Mouse (Mus musculus) neural tube, embryonic 15.5 days (tissue): ENCODE data around the gene Hsd17b7. TPM values are rescaled to one million over a fixed set of nuclear protein-coding genes. Genes with fewer than 3 reads are reported as not detected.

Source experiments
- ATAC-seq: fragments of 200-750 bp; cut with Nextera tagmentation; 2 replicates; pipeline ENCODE4 v1.8.0; 2017; ENCODE audit warnings: mild to moderate bottlenecking, moderate TSS enrichment, moderate library complexity; ENCODE audit not compliant: low FRiP score
- H3K27ac ChIP-seq: fragments of 300-500 bp; sonication (generic); replicated peaks from 2 replicates; pipeline ENCODE4 v1.5.1; 2015; ENCODE audit warnings: mild to moderate bottlenecking, inconsistent platforms
- H3K27me3 ChIP-seq: fragments of 300-500 bp; sonication (generic); replicated peaks from 2 replicates; pipeline ENCODE4 v1.6.1; 2015; ENCODE audit warnings: inconsistent platforms
- H3K36me3 ChIP-seq: fragments of 300-500 bp; sonication (generic); 2 replicates; pipeline ENCODE4 v1.6.1; 2015; ENCODE audit warnings: inconsistent platforms
- H3K4me1 ChIP-seq: fragments of 300-500 bp; sonication (generic); 2 replicates; pipeline ENCODE4 v1.6.1; 2015; ENCODE audit warnings: inconsistent platforms
- H3K4me2 ChIP-seq: fragments of 300-500 bp; sonication (generic); 2 replicates; pipeline ENCODE4 v1.6.1; 2015; ENCODE audit warnings: inconsistent platforms, mild to moderate bottlenecking, moderate library complexity
- H3K4me3 ChIP-seq: fragments of 300-500 bp; sonication (generic); replicated peaks from 2 replicates; pipeline ENCODE4 v1.5.1; 2015; ENCODE audit warnings: mild to moderate bottlenecking, inconsistent platforms
- H3K9ac ChIP-seq: fragments of 300-500 bp; sonication (generic); replicated peaks from 2 replicates; pipeline ENCODE4 v1.6.1; 2015; ENCODE audit warnings: mild to moderate bottlenecking, inconsistent platforms
- H3K9me3 ChIP-seq: fragments of 300-500 bp; sonication (generic); replicated peaks from 2 replicates; pipeline ENCODE4 v1.6.1; 2016; ENCODE audit warnings: inconsistent platforms
- WGBS: fragments of 180-500 bp; shearing (Covaris S2); methylation state at CpG from one replicate; pipeline ENCODE4 v1.1.7; 2015; ENCODE audit warnings: mixed read lengths; 5-methylcytosine and 5-hydroxymethylcytosine counted together
- polyA plus RNA-seq: library from polyadenylated mRNA; unstranded; fragments of >200 nt; fragmentation: Nextera tagmentation; extraction: Ambion mirVana; gene quantifications from 2 replicates; pipeline ENCODE4 v1.2.1, GENCODE M21; 2015

The Hsd17b7 gene
- polyA plus RNA-seq, 1 experiment from 2014 or later, result 25.6 TPM

- H3K4me1 ChIP-seq, result peaks cover 18% of the 10 kb centered on the region
- no peak overlapping the region for H3K9ac ChIP-seq
- no peaks in the 10 kb centered on the region for H3K36me3 ChIP-seq
- peak overlapping the region; percentile 37; the same call in 1 of the 2 replicates for H3K27ac ChIP-seq
- WGBS, result 36% methylated on average over 7 of the region's 7 CpGs
- peak; percentile 28; the same call in 1 of the 2 replicates for ATAC-seq
- H3K27me3 ChIP-seq, result peaks cover 7% of the 10 kb centered on the region; the same call in 1 of the 2 replicates
- no peak overlapping the region for H3K4me3 ChIP-seq
- no peaks in the 10 kb centered on the region for H3K9me3 ChIP-seq
- no peak overlapping the region for H3K4me2 ChIP-seq
Measured at GRCm38 (mm10) chr1:169916659-169917058, 52.4 kb downstream of the Hsd17b7 start.

- WGBS, result 89% methylated on average over 6 of the region's 6 CpGs
- H3K27me3 ChIP-seq, result no peaks in the 10 kb centered on the region
- H3K4me3 ChIP-seq, result no peak overlapping the region
- ATAC-seq, result no peak
- H3K4me1 ChIP-seq, result peaks cover 4% of the 10 kb centered on the region
- H3K27ac ChIP-seq, result no peak overlapping the region
- no peak overlapping the region for H3K4me2 ChIP-seq
- H3K9me3 ChIP-seq, result no peaks in the 10 kb centered on the region
- H3K9ac ChIP-seq, result no peak overlapping the region
- H3K36me3 ChIP-seq, result no peaks in the 10 kb centered on the region
Measured at GRCm38 (mm10) chr1:169911526-169911925, 57.5 kb downstream of the Hsd17b7 start.

GRCm38 (mm10) chr1:169910751-169911150, 58.3 kb downstream of the Hsd17b7 start:
- H3K27ac ChIP-seq, result no peak overlapping the region

GRCm38 (mm10) chr1:169909659-169910058, 59.4 kb downstream of the Hsd17b7 start:
- Histone ChIP-seq H3K9me3 (no peaks in the 10 kb centered on the region), H3K4me2 (no peak overlapping the region), H3K36me3 (no peaks in the 10 kb centered on the region), H3K4me1 (0 out of 2 replicates have a peak, but pooled peaks cover 3% of the 10 kb centered on the region), H3K27ac (no peak overlapping the region), H3K4me3 (no peak overlapping the region), H3K9ac (no peak overlapping the region), H3K27me3 (no peaks in the 10 kb centered on the region)
- ATAC-seq, result peak; percentile 46; the same call in 1 of the 2 replicates
- 85% methylated on average over 6 of the region's 6 CpGs for WGBS

More at GRCm38 (mm10) chr1:169910751-169911150, 58.3 kb downstream of the Hsd17b7 start:
- WGBS, result 87% methylated on average over 7 of the region's 7 CpGs
- H3K9me3 ChIP-seq, result no peaks in the 10 kb centered on the region
- H3K4me2 ChIP-seq, result no peak overlapping the region
- H3K27me3 ChIP-seq, result no peaks in the 10 kb centered on the region
- H3K4me1 ChIP-seq, result 0 out of 2 replicates have a peak, but pooled peaks cover 3% of the 10 kb centered on the region
- H3K4me3 ChIP-seq, result no peak overlapping the region
- no peak overlapping the region for H3K9ac ChIP-seq
- H3K36me3 ChIP-seq, result no peaks in the 10 kb centered on the region
- ATAC-seq, result no peak

GRCm38 (mm10) chr1:169909163-169909562, 59.9 kb downstream of the Hsd17b7 start:
- no peak for ATAC-seq
- Histone ChIP-seq H3K9ac (no peak overlapping the region), H3K4me2 (no peak overlapping the region), H3K36me3 (no peaks in the 10 kb centered on the region), H3K27ac (no peak overlapping the region), H3K4me1 (0 out of 2 replicates have a peak, but pooled peaks cover 3% of the 10 kb centered on the region), H3K4me3 (no peak overlapping the region), H3K9me3 (no peaks in the 10 kb centered on the region), H3K27me3 (no peaks in the 10 kb centered on the region)
- WGBS, result 56% methylated on average over 5 of the region's 5 CpGs

- no peak overlapping the region for H3K4me3 ChIP-seq
- H3K4me2 ChIP-seq, result no peak overlapping the region
- H3K36me3 ChIP-seq, result no peaks in the 10 kb centered on the region
- no peak overlapping the region for H3K9ac ChIP-seq
- H3K27me3 ChIP-seq, result no peaks in the 10 kb centered on the region
- WGBS, result 88% methylated on average over 3 of the region's 3 CpGs
- no peaks in the 10 kb centered on the region for H3K9me3 ChIP-seq
- H3K4me1 ChIP-seq, result no peaks in the 10 kb centered on the region
- ATAC-seq, result no peak
- no peak overlapping the region for H3K27ac ChIP-seq
Measured at GRCm38 (mm10) chr1:169900771-169901336, 68.2 kb downstream of the Hsd17b7 start.

Other genes starting within 250 kb of the Hsd17b7 start
- 90.4 and 99.2 TPM in 2 replicates for gene Rgs4, start 221.6 kb downstream of the Hsd17b7 start, polyA plus RNA-seq
- 3.0 and 3.5 TPM in 2 replicates for gene Ccdc190, start 40.6 kb downstream of the Hsd17b7 start, polyA plus RNA-seq
- 8.4 and 10.6 TPM in 2 replicates for gene Ddr2, start 141.5 kb upstream of the Hsd17b7 start, polyA plus RNA-seq
- gene Uap1, start 205.7 kb upstream of the Hsd17b7 start, polyA plus RNA-seq, result 64.4 and 65.5 TPM in 2 replicates
- gene Uhmk1, start 246.2 kb upstream of the Hsd17b7 start, polyA plus RNA-seq, result 8.1 and 8.3 TPM in 2 replicates